Mouse (Mus musculus): ENCODE results near the gene Gstp3. TPM values are rescaled to one million over a fixed set of nuclear protein-coding genes. Genes with fewer than 3 reads are reported as not detected.

Gene Gstp3
- total and polyA plus RNA-seq, 3 experiments: 9.3 to 38.1 (median 24.6) TPM

DNA sequence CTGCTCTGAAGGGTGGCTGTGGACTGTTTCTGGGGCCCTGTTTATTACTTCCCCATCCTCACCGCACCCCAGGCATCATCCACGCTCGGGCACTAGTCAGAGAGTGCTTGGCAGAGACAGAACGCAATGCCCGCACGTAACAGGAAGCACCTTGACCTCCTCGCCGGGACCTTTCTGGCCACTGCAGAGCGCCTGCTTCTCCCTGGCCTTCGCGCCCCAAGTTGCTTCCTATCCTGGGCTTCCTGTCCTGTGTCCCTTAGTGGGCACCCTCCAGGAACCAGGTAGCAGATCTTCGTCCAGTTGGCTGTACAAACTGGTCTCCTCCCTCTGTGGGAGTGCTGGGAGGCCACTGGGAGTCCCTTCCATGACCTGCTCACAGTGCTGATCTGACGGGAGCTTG is 39.1 kb upstream of the Gstp3 start:
- no peaks in the 10 kb centered on the region for H3K9me3 ChIP-seq (replicated peaks)
- ATAC-seq (ENCODE audit: extremely low read depth, insufficient number of reproducible peaks, low FRiP score, poor library complexity, severe bottlenecking): no peak
- peaks cover 40% of the 10 kb centered on the region for H3K36me3 ChIP-seq (replicated peaks)
- H3K4me1 ChIP-seq (ENCODE audit: insufficient read depth, low read depth, low read length): peaks cover 58% of the 10 kb centered on the region
- H3K27me3 ChIP-seq (ENCODE audit: insufficient read depth, low read length): peaks cover 8% of the 10 kb centered on the region; the same call in 1 of the 2 replicates
- DNase-seq (ENCODE audit: low spot score): no peak
- TF ChIP-seq CTCF (IDR thresholded peaks at IDR 0.05; ENCODE audit: low read depth, low read length) (no peak), TAL1 (conservative IDR thresholded peaks at IDR 0.05; ENCODE audit: low read depth, low read length) (no peak), GATA2 (IDR thresholded peaks at IDR 0.05; ENCODE audit: borderline replicate concordance, low read depth, low read length) (no peak), GATA1 (IDR thresholded peaks at IDR 0.05; ENCODE audit: borderline replicate concordance, low read length) (no peak), POLR2AphosphoS5 (IDR thresholded peaks at IDR 0.05; ENCODE audit: insufficient replicate concordance, low read depth, low read length) (no peak)
- H3K4me3 ChIP-seq (ENCODE audit: low read depth, low read length): peak overlapping the region; percentile 78; the same call in 1 of the 2 replicates

DNA sequence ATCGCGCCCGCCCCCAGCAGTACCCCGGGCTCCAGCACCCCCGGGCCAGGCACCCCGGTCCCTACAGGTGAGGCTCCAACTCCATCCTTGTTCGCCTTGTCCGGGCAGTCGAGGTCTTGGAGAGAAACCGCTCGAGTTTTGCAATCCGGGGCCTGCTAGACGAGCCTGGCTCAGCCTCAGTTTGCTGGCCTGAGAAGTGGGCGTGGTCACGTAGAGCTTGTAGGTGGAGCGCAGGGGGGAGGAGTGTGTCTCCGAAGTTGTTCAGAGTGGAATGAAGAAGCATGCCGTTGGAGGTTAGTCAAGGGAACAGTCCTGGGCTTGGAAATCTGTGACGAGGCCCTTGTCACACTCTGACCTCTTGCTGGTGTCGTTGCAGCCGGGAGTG is 38.1 kb upstream of the Gstp3 start:
- no peaks in the 10 kb centered on the region for H3K9me3 ChIP-seq (replicated peaks)
- ATAC-seq (ENCODE audit: extremely low read depth, insufficient number of reproducible peaks, low FRiP score, poor library complexity, severe bottlenecking): 0 out of 2 replicates have a peak, but pooled peaks have one; percentile 19
- DNase-seq (ENCODE audit: low spot score): peak; percentile 58
- peak overlapping the region; percentile 78 for H3K4me3 ChIP-seq (ENCODE audit: low read depth, low read length)
- TF ChIP-seq GATA2 (IDR thresholded peaks at IDR 0.05; ENCODE audit: borderline replicate concordance, low read depth, low read length) (no peak), TAL1 (conservative IDR thresholded peaks at IDR 0.05; ENCODE audit: low read depth, low read length) (no peak), CTCF (IDR thresholded peaks at IDR 0.05; ENCODE audit: low read depth, low read length) (no peak), POLR2AphosphoS5 (IDR thresholded peaks at IDR 0.05; ENCODE audit: insufficient replicate concordance, low read depth, low read length) (no peak), GATA1 (IDR thresholded peaks at IDR 0.05; ENCODE audit: borderline replicate concordance, low read length) (no peak)
- peaks cover 15% of the 10 kb centered on the region for H3K27me3 ChIP-seq (ENCODE audit: insufficient read depth, low read length)
- peaks cover 63% of the 10 kb centered on the region for H3K4me1 ChIP-seq (ENCODE audit: insufficient read depth, low read depth, low read length)
- H3K36me3 ChIP-seq (replicated peaks): peaks cover 31% of the 10 kb centered on the region

DNA sequence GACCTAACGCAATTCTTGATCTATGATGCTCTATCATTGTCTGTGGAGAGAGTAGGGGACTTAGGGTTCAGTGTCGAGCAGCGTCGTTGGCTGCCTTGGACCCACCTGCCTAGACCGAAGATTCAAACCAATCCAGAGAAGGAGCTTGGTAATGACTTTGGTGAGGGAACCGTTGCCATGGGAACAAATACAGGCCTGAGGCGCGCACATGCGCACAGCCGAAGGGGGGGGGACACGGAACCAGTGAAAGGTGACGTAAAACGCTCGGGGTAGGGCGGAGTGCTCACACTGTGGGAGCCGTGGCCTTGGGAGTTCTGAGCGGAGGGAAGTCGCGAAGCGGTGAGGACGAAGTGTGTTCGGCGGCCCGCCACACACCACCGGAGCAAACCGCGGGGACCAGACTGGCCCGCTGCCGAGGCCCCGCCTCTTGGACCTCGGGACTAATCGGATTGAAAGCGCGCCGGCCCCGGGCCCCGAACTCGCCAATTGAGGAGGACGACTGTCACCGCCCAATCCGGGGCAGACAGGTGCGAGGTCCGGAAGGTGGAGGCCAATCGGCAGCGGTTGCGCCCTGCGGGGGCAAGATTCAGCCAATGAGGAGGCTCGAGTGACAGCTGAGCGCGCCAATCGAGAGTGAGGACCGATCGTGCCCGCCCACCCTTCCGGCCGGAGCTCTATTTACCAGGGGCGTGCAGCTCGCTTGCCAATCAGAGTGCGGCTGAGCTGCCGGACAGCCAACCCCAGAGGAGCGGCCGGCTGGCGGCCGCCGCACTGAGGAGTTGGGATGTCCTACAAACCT is 37.5 kb upstream of the Gstp3 start, which contains the start of gene Cdk2ap2:
Cdk2ap2 (plus strand) TSS at position 541 of the 799 bp plus-strand sequence.
- Histone ChIP-seq H3K36me3 (replicated peaks) (peaks cover 25% of the 10 kb centered on the region), H3K27me3 (ENCODE audit: insufficient read depth, low read length) (peaks cover 15% of the 10 kb centered on the region), H3K4me1 (ENCODE audit: insufficient read depth, low read depth, low read length) (peaks cover 60% of the 10 kb centered on the region), H3K4me3 (ENCODE audit: low read depth, low read length) (peak within 1 kb of the TSS; percentile 78), H3K9me3 (replicated peaks) (no peaks in the 10 kb centered on the region)
- ATAC-seq (ENCODE audit: extremely low read depth, insufficient number of reproducible peaks, low FRiP score, poor library complexity, severe bottlenecking) (peak; percentile 94), DNase-seq (ENCODE audit: low spot score) (peak; percentile 99)
- TF ChIP-seq TAL1 (conservative IDR thresholded peaks at IDR 0.05; ENCODE audit: low read depth, low read length) (no peak), GATA1 (IDR thresholded peaks at IDR 0.05; ENCODE audit: borderline replicate concordance, low read length) (no peak), CTCF (IDR thresholded peaks at IDR 0.05; ENCODE audit: low read depth, low read length) (no peak)

DNA sequence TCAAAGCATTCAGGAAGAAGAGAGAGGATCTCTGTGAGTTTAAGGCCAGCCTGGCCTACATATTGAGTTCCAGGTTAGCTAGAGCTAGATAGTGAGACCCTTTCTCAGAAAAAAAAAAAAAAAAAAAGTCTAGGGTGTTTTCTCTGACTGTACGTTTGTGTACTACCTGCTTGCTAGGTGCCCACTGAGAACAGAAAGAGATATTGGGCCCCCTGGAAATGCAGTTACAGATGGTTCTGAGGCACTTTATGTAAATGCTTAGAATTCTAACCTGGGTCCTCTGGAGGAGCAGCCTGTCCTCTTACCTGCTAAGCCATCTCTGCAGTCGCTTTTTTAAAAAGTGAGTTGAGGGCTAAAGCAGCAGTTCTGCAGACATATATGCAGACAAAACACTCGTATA is 36.4 kb upstream of the Gstp3 start:
- no peak for ATAC-seq (ENCODE audit: extremely low read depth, insufficient number of reproducible peaks, low FRiP score, poor library complexity, severe bottlenecking)
- DNase-seq (ENCODE audit: low spot score): no peak
- Histone ChIP-seq H3K27me3 (ENCODE audit: insufficient read depth, low read length) (peaks cover 15% of the 10 kb centered on the region), H3K36me3 (replicated peaks) (peaks cover 15% of the 10 kb centered on the region), H3K4me1 (ENCODE audit: insufficient read depth, low read depth, low read length) (peaks cover 53% of the 10 kb centered on the region), H3K9me3 (replicated peaks) (no peaks in the 10 kb centered on the region), H3K4me3 (ENCODE audit: low read depth, low read length) (no peak overlapping the region)
- TF ChIP-seq GATA1 (IDR thresholded peaks at IDR 0.05; ENCODE audit: borderline replicate concordance, low read length) (no peak), CTCF (IDR thresholded peaks at IDR 0.05; ENCODE audit: low read depth, low read length) (no peak), GATA2 (IDR thresholded peaks at IDR 0.05; ENCODE audit: borderline replicate concordance, low read depth, low read length) (no peak), POLR2AphosphoS5 (IDR thresholded peaks at IDR 0.05; ENCODE audit: insufficient replicate concordance, low read depth, low read length) (no peak), TAL1 (conservative IDR thresholded peaks at IDR 0.05; ENCODE audit: low read depth, low read length) (no peak)

DNA sequence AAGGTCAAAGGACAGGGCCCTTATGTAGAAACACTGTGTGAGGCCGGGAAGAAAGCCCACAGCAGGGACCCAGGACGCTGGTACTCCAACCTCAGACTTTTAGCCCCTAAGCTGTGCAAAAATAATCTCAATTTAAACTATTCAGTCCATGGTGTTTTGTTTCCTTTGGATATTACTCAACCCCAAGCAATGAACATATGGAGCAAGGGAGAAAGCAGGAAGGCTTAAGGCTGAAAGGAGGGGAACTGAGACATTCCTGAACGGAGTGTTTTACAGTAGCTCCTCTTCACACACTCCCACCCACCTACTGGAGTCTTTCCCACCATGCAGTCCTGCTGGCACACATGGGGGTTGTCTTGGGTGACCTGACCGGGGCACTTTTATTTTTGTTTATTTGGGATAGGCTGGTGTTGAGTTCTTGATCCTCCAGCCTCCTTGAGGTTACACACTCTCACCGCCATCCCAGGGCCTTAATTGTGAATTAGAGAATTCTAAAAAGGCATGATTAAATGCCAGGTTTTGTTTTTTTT is 35.5 kb upstream of the Gstp3 start:
- TF ChIP-seq TAL1 (conservative IDR thresholded peaks at IDR 0.05; ENCODE audit: low read depth, low read length) (no peak), CTCF (IDR thresholded peaks at IDR 0.05; ENCODE audit: low read depth, low read length) (no peak), GATA1 (IDR thresholded peaks at IDR 0.05; ENCODE audit: borderline replicate concordance, low read length) (no peak), POLR2AphosphoS5 (IDR thresholded peaks at IDR 0.05; ENCODE audit: insufficient replicate concordance, low read depth, low read length) (no peak), GATA2 (IDR thresholded peaks at IDR 0.05; ENCODE audit: borderline replicate concordance, low read depth, low read length) (no peak)
- Histone ChIP-seq H3K4me1 (ENCODE audit: insufficient read depth, low read depth, low read length) (peaks cover 44% of the 10 kb centered on the region), H3K4me3 (ENCODE audit: low read depth, low read length) (no peak overlapping the region), H3K27me3 (ENCODE audit: insufficient read depth, low read length) (peaks cover 20% of the 10 kb centered on the region), H3K36me3 (replicated peaks) (peaks cover 15% of the 10 kb centered on the region), H3K9me3 (replicated peaks) (no peaks in the 10 kb centered on the region)
- DNase-seq (ENCODE audit: low spot score): no peak
- ATAC-seq (ENCODE audit: extremely low read depth, insufficient number of reproducible peaks, low FRiP score, poor library complexity, severe bottlenecking): no peak

DNA sequence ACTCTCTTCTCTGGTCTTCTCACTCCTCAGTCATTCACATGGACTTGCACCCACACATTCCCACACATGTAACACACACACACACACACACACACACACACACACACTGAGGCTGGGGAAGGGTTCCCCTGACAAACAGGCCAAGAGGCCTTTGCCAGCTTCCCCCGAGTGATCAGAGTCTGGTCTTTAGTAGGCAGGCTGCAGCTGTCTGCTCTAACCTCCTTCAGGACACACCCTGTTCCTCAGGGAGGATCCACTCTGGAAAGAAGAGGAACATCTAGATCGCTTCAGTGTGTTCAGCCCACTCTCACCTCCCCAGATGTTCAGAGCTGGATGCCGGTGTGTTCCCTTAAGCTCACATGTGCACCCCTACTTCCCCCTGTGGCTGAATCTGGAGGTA is 35.0 kb upstream of the Gstp3 start:
- ATAC-seq (ENCODE audit: extremely low read depth, insufficient number of reproducible peaks, low FRiP score, poor library complexity, severe bottlenecking) (no peak), DNase-seq (ENCODE audit: low spot score) (no peak)
- Histone ChIP-seq H3K4me1 (ENCODE audit: insufficient read depth, low read depth, low read length) (peaks cover 40% of the 10 kb centered on the region), H3K4me3 (ENCODE audit: low read depth, low read length) (no peak overlapping the region), H3K27me3 (ENCODE audit: insufficient read depth, low read length) (peaks cover 23% of the 10 kb centered on the region), H3K9me3 (replicated peaks) (no peaks in the 10 kb centered on the region), H3K36me3 (replicated peaks) (peaks cover 15% of the 10 kb centered on the region)
- no peak for TF ChIP-seq GATA2 (IDR thresholded peaks at IDR 0.05; ENCODE audit: borderline replicate concordance, low read depth, low read length)
- no peak for TF ChIP-seq CTCF (IDR thresholded peaks at IDR 0.05; ENCODE audit: low read depth, low read length)
- TF ChIP-seq TAL1 (conservative IDR thresholded peaks at IDR 0.05; ENCODE audit: low read depth, low read length): no peak
- no peak for TF ChIP-seq GATA1 (IDR thresholded peaks at IDR 0.05; ENCODE audit: borderline replicate concordance, low read length)
- TF ChIP-seq POLR2AphosphoS5 (IDR thresholded peaks at IDR 0.05; ENCODE audit: insufficient replicate concordance, low read depth, low read length): no peak

Measured in G1E (cell line).